Mouse (Mus musculus): Measurements from ENCODE around the gene Vwce.

Vwce gene

DNA sequence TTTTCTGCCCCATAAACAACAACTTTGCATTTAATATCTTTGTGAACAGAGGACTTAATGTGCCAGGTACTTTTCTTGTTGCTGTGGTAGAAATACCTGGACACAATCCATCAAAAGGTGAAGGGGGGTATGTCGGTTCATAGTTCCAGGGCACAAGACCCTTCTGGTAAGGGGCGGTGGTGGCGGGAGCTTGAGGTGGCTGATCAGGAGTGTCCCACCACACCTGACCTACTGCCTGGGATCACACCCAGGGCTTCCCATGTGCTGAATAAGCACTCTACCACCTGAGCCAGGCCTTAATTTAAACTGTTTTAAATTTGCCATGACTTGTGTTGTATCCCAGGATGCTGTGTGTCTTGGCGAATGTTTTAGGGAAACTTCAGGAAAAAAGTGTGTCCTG, 57.1 kb downstream of the Vwce start:
- no peak for DNase-seq (ENCODE audit: low spot score in 2 of 2)

DNA sequence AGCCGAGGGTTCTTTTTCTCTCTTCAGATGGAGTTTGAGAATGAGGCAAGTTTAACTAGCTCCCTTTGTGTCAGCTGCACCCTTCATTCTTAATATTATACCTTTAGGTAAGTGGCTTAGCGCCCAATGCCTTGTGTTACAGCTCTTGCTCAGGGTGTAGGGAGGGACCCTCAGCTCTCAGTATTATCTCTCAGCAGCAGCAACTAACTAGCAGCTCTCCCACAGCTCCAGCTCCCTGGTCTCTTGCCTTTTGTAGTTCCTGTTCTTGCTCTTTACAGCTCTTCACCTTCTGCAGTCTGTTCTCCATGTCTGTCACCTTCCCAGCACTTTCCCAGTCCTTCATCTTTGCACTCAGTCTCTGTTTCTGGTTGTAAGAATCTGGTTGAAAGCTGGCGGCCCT, 57.6 kb downstream of the Vwce start:
- DNase-seq (ENCODE audit: low spot score in 2 of 2): no peak

DNA sequence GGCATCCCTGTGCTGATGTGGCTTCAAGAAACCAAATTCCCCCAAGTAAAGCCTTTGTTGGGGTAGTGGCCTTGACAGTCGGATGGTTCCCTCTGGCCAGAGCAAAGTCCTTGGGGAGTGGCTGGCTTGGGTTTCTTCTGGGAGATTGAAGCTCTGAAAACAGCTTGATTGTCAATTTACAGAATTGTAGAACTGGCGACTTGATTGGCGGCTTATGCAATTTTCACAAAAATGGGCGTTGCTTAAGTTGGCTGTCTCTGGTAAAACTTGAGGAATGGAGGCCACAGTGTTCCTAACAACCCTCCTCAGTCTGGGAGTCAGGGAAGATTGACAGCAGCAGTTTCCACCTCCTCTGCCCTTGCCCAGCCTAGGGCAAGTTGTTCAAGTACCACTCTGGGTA, 58.3 kb downstream of the Vwce start:
- no peak for DNase-seq (ENCODE audit: low spot score in 2 of 2)

DNA sequence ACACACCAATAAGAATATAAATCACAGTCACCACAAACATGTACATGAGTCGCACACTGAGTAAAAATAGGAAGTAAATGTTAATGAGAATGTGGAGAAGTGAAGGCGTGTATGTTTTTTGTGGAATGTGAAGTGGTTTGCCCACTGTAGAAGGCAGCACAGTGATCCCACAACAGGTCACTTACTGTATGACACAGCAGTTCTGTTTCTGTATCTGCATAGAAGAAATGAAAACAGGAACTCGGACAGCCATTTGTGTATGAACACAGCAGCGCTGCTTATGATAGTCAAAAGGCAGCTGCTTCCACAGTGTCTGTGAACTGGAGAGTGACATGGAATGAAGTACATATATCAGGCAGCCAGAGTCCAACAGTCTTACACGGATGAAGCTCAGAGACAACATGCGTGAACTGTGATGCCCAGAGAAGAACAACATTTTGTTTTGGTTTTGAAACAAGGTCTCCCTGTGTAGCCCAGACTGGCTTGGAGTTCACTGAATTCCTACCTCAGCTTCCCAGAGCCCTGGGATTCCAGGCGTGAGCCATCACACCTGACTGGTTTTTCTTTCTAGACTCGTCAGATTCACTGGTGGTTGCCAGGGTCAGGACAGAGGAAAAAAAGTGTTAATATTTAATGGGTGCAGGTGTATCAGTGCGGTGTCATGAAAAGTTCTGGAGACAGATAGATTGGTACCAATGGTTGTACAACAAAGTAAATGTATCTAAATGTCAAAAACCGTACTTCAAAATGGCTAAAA, 60.1 kb downstream of the Vwce start:
- DNase-seq (ENCODE audit: low spot score in 2 of 2): no peak

DNA sequence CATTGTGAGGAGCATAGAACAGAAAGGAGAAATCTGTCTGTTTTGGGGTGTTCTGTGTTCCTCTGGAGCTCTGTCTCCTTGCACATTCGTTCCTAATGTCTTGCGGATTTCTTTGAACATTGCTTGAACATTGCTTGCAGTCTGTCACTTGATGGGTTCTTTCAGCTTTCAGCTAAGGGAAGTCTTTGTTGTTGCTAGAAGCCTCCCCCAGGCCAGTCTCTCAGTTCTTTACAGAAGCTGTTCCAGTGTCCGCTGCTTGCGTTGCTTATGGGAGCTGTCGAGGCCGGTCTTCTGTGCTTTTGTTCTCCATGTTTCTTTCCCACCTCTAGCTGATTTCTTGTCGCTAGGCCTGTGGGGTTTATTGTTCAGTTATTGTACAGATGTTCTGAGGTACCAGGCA, 61.8 kb downstream of the Vwce start:
- DNase-seq (ENCODE audit: low spot score in 2 of 2): no peak

DNA sequence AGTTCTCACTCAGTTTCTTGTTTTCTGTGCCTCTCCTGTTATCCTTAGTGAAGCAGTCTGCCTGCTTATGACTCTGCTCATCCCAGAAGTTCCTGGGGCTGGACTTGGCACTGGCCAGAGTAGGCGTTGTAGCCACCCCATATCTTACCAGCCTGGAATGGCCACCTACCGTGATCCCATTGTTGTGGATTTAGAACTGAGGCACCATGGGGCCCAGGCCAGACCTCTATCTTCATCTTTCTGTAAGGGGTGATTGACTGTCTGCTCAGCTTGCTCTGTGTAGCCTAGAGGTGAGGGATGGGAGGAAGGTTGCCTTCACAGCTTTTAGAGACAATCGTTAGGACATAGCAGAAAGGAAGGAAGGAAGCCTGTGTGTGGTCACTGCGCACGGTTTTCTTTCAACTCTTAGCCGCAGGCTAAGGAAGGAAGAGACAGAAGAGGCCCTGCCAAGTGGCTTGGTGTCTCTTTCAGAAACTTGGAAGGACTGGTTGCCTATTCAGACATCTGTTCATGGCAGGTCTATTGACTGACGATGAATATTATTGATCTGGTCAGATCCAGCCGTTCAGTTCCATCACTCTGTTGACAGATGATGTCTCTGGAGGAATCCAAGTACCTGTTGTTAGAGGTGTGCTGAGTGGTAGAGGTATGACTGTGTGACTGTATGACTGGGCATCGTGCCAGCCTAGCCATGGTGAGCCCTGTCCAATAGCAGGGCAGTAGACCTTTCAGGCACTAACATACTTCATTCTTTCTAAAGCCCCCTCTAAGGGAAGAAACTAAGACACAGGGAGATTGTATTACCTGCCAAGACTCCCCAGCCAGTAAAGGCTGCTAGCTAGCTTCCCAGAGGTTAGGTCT, 64.3 kb downstream of the Vwce start:
- DNase-seq (ENCODE audit: low spot score in 2 of 2): no peak

DNA sequence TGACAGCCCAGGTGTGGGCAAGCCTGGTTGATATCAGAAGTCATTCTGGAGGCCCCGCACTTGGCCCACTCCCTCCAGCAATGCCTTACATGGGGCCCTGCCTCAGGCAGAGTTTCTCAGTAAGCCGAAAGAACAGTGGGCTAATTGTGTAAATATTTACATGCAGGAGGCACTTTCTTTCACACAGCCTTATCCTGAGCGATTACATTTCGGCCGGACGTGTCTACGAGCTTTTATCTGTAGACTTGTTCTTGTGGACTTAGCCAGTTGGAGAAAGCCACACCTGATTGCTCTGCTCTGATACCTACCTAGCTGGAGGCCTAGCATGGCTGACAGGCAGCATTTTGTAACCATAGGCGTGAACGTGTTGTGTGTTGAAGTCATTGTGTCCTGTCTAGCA, 65.8 kb downstream of the Vwce start:
- no peak for DNase-seq (ENCODE audit: low spot score in 2 of 2)

DNA sequence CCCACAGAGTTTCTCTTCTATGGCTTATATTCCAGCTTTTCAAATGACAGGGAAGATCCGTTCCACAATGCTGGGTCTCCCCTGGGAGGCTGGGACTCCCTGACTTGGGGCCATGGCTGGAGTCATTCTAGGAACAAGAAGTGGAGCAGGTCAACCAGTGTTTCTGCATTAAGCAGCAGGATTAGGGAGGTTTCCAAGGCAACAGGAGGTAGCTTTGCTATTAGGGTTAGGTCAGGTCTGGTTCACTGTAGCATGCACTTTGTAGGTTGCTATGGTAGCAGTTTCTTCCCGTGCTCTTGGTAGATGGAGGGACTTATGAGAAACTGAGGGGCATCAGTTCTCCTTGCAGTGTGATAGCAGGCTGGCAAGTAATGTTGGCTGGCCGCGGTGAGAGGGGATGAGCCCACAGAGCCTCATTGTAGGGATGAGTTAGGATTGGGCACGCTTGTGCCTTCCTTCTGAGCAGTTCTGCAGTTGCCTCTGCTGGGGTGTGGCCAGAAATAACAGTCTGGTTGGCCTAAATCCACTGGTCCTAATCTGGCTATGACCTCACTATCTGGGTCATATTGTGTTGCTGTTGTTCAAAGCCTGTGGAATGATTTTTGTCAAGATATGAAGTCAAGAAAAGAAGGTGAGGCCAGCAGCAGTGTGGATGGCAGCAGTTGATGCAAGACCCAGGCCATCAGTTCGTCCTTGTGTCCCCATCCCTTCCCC, 67.2 kb downstream of the Vwce start:
- no peak for DNase-seq (ENCODE audit: low spot score in 2 of 2)

DNA sequence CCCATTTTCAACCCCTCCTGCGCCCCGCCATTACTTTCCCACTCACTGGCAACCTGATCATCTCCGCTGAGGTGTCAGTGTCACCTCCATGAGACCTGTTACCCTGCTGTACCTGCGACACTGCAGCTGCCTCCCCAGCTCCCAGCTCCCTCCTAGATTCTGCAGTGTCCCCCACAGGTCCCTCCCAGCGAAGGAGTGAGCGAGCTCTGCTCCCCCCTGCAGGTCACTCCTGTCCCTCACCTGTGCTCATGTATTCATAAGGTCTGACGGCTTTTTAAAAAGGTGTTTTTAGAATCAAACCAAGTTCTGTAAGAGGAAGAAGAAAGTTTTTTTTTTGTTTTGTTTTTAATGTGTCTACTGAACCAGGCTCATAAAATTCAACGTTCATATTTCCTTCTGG, 68.1 kb downstream of the Vwce start:
- DNase-seq (ENCODE audit: low spot score in 2 of 2): no peak

DNA sequence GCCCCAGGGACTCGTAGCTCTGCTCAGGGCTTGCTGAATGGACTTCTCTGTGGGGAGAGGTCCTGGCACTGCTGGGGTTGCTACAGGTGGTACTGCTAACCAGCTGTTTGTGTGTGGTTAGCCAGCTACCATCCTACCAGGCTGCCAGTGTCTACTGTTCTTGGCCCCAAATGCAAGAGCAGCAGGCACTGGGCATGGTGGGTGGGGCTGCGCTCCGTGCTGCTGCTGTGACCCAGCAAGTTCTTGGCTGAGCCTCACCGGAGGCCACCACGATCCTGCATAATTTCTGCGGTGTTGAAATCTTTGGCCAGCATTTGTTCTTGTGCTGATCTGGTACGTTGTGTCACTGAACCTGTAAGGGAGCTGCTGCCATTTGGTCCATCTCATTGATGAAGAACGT, 69.5 kb downstream of the Vwce start:
- DNase-seq (ENCODE audit: low spot score in 2 of 2): no peak

DNA sequence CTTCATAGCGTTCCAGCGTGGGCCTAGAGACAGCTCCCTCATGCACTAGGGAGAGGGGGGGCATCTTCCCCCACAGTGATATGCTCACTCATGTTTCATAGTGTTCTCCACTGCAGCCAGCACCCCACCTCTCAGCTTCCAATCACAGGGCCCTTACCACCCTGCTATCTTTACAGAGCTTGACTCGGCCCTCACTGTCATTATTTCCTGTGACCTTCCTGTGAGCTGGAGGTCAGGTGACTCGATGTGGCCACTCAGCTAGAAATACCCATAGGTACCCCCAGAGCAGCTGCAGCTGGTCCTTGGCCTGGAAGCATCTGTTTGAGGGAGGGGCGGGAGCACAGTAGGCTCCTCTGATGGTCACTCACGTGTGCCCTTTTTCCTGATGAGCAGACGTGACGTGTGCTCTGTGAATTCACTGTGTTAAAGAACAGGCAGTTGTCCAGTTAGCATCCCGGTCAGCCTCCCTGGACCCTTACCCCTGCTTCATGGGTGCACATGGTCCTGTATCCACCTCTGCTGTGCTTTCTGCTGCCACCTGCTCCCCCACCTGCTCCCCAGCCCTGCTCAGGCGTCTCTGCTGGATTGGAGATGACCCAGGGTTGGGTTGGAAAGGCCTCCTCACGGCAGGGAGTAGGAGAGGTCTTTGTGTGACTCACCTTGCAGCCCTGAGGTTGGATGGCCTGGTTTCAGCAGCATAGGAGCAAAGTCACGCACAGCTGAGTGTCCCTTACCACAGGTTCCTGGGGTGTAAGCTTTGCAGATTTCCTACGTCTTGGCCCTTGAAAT, 73.3 kb downstream of the Vwce start:
- no peak for DNase-seq (ENCODE audit: low spot score in 2 of 2)

DNA sequence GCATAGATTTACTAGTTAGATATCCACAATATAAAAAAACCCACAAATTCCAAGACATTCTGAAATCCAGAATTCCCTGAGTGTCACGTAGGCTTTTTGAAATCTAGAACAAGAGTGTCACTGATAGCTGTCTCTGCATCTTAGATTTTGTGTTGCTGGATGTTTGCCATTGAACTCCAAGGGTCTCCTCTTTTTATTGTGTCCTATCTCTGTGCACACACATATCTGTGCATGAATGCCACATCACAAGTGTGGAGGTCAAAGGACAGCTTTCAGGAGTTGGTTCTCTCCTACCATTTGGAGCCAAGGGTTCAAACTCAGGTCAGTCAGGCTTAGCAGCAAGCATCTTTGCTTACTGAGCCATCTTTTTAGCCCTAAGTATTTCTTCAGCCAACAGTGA, 73.9 kb downstream of the Vwce start:
- no peak for DNase-seq (ENCODE audit: low spot score in 2 of 2)

DNA sequence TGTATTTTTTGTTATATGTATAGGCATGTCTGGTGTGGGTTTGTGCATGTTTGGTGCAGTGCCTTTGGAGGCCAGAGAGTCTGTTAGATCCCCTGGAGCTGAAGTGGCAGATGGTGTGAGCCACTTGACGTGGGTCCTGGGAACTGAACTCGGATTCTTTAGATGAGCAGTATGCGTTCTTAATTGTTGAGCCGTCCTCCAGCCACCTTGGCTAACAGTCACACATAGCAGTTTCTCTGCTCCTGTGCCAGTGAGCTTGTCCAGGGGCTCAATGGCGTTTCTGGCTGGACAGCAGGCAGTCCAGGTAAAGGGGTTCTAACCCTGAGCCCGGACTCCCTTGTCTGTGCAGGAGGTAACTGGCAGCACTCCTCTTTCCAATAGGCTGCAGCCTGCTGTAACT, 74.9 kb downstream of the Vwce start:
- no peak for DNase-seq (ENCODE audit: low spot score in 2 of 2)

DNA sequence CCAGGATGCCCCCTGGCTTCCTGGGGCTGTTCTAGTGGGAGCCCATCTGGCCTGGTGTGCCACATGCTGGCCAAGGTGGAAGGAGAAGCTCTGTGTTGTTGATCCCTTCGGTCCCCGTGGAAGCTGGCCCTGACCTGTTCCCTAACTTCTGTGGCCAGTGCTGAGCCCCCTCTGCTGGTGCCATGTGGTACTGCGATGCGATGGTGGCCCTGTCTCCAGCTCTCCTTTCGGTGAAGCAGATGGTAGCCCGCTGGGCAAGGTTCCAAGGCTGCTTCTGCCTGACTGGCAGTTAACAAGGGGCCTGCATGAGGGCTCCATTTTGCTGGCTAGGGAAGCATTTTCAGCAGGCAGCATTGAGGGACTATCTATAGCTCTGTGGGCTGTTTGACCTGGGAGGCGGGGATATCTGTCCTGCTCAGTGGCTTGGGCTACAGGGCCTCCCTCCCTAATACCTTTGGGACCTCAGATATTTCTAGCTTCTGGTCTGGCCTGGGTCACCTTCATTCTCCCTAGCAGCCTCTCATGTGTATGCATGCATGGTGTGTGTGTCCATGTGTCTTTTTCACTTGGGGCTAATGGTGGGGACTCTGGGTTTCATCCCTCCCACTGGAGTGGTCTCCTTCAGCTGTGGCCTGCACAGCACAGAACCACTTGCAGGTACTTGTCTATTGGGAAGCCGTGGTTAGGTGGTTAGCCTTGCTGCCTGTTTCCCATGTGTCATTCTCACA, 75.5 kb downstream of the Vwce start:
- peak; percentile 78 to 92 for DNase-seq (ENCODE audit: low spot score in 2 of 2)

DNA sequence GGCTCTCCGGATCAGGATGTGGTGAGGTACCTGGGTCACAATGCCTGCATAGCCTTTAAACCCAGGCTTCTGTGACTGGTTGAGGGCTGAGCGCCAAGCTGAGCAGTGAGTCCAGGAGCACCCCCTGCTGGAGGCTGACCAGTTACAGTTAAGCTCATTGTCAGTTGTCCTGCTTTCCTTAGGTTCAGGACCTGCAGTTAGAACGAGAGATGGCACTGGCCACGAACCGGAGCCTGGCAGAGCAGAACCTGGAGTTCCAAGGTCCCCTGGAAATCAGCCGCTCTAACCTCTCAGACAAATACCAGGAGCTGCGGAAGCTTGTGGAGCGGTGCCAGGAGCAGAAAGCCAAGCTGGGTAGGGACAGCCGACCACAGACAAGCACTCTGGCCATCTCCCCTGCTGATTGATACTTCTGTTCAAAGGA, 76.1 kb downstream of the Vwce start:
- DNase-seq (ENCODE audit: low spot score in 2 of 2): no peak

DNA sequence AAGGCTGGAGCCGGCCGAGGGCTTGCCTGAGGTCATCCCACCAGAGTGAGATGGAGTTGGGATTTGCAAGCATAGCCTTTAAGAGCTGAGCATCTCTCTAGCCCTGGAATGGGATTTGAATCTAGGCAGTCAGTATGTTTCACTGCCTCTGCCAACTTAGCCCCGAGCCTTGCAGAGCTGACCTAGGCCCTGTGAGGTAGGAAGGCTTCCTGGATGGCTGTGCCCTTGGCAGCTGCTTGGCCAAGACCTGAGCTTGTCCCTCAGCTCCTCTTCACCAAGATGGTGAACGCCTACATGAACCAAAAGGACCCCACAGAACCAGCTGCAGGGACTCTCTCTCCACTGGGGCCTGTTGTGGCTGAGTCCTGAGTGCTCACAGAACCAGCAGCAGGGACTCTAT, 76.7 kb downstream of the Vwce start:
- no peak for DNase-seq (ENCODE audit: low spot score in 2 of 2)

DNA sequence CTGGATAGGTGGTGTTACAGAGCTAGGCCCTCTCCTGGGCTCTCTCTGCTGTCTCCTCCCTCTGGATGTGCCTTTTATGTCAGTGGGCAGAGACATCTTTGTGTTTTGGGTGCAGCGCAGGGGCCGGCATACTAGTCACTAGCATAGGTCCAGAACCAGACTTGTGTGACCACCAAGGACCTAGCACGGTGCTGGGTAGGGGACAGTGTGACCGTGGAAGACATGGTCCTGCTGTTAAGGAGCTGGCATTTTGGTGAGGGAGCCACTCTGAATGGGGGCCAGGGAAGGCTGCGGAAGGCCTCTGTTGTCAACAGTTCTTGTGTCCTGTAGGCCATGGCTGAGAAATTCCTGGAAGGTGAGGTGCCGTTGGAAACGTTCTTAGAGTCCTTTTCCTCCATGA, 78.2 kb downstream of the Vwce start:
- no peak for DNase-seq (ENCODE audit: low spot score in 2 of 2)

DNA sequence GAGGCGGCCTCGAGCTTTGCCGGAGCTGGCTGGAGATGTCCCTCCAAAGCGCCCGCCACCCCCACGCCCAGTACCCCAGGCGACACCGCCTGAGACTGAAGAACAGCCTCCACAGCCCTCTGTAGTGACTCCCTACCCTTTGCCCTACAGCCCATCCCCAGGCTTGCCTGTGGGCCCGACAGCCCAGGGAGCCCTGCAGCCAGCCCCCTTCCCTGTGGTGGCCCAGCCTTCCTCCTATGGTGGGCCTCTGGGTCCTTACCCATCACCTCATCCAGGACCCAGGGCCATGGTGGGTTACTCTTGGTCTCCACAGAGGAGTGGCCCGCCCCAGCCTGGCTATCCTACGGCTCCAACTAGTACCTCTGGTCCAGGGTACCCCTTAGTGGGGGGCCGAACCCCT, 78.6 kb downstream of the Vwce start:
- DNase-seq (ENCODE audit: low spot score in 2 of 2): no peak

DNA sequence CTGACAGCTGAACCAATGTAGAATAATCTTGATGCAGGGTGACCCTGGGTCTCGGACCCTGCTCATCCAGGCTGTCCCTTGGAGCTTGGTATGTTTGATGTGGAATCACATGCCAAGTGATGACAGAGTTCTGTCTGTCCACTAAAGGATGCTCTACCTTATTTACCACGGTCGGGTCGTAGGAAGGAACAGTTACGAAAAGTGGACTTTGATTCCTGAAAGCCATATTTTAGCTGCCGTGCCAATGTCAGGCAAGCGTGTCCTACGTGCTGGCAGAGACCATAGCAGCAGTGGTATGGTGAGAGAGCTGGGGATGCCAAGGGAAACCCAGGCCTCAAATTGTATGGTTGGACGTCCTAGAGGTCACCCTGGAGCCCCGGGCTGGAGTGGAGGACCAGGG, 79.5 kb downstream of the Vwce start:
- DNase-seq (ENCODE audit: low spot score in 2 of 2): no peak

DNA sequence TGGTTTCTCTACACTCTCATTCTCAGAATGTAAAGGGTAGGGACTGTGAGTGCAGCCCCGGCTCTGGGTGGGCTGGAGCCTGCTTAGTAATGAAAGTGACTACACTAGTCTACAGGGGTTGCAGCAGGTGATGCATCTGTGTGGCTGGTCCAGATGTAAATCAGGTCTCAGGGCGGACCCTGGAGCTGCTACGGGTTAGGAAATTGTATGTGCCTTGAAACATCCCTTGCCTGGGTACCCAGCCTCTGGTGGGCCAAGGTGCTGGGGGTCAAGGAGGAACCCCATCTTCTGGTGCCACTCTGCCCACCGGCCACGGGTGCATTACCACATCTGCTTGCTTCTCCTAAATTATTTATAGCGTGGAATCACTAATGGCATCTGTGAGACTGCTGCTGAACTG, 80.2 kb downstream of the Vwce start:
- no peak for DNase-seq (ENCODE audit: low spot score in 2 of 2)
